Mouse (Mus musculus) bone marrow macrophage, adult 2 months (primary cell): ENCODE results near the gene Vwa8.

Source experiments
- CTCF ChIP-seq: IDR thresholded peaks from 2 replicates; pipeline ENCODE4 v1.5.1; 2012; ENCODE audit warnings: low read depth, mild to moderate bottlenecking, low read length, moderate library complexity
- POLR2A ChIP-seq: IDR thresholded peaks from 2 replicates; pipeline ENCODE4 v1.6.1; 2012; ENCODE audit warnings: mild to moderate bottlenecking, low read depth, low read length, borderline replicate concordance

DNA sequence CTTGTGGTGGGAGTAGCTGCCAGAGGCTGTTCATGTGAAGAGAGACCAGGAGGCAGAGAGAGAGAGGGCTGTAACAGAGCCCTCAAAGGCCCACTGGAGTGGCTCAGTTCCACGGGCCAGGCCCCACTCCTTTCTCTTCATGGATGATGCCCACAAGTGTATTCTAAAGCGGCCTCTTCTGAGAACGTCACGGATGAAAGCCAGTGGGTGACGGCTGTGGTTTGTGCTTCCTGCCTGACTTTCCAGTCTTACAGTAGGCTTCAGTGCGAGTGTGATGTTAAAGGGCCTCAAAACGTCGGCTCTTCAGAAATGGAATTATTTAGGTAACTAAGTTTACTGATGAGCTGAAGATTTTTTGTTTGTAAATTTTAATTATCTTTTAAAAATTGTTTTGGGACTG, 65.3 kb downstream of the Vwa8 start:
- TF ChIP-seq CTCF (no peak), POLR2A (no peak)
